Mouse (Mus musculus) ES-Bruce4 (cell line): ENCODE results near the gene Pkd2. TPM values are rescaled to one million over a fixed set of nuclear protein-coding genes. Genes with fewer than 3 reads are reported as not detected.
"Not testable (repeated sequence)": the region's sequence is repeated elsewhere in the genome, so short reads cannot be mapped to it uniquely, and the experiment has no call there.

Experiments
- H3K27ac ChIP-seq: 2 replicates; pipeline ENCODE4 v1.5.1; 2012; ENCODE audit warnings: low read length, inconsistent platforms; ENCODE audit not compliant: insufficient read depth
- H3K27me3 ChIP-seq: 2 replicates; pipeline ENCODE4 v1.6.1; 2012; ENCODE audit warnings: mild to moderate bottlenecking, low read length, inconsistent platforms; ENCODE audit not compliant: control insufficient read depth, poor library complexity, insufficient read depth, severe bottlenecking
- H3K36me3 ChIP-seq: 2 replicates; pipeline ENCODE4 v1.6.1; 2012; ENCODE audit warnings: inconsistent platforms, mild to moderate bottlenecking, low read length, moderate library complexity; ENCODE audit not compliant: control insufficient read depth, poor library complexity, insufficient read depth, severe bottlenecking
- H3K4me1 ChIP-seq: one replicate; pipeline ENCODE4 v1.8.1; 2011; ENCODE audit warnings: low read length; ENCODE audit not compliant: control insufficient read depth, insufficient read depth
- H3K4me3 ChIP-seq: 2 replicates; pipeline ENCODE4 v1.5.1; 2011; ENCODE audit warnings: low read depth, mild to moderate bottlenecking, low read length
- H3K9ac ChIP-seq: 2 replicates; pipeline ENCODE4 v1.6.1; 2012; ENCODE audit warnings: low read depth, mild to moderate bottlenecking, inconsistent platforms; ENCODE audit not compliant: poor library complexity, severe bottlenecking
- H3K9me3 ChIP-seq: replicated peaks from 2 replicates; pipeline ENCODE4 v1.6.1; 2012; ENCODE audit warnings: mild to moderate bottlenecking, low read length, inconsistent platforms; ENCODE audit not compliant: control insufficient read depth, poor library complexity, insufficient read depth, severe bottlenecking
- CTCF ChIP-seq: IDR thresholded peaks from one replicate; pipeline ENCODE4 v1.8.1; 2011; ENCODE audit warnings: low read depth, low read length
- EP300 ChIP-seq: IDR thresholded peaks from 2 replicates; pipeline ENCODE4 v1.6.1; 2011; ENCODE audit warnings: low read depth, low read length; ENCODE audit not compliant: insufficient read depth
- POLR2A ChIP-seq: IDR thresholded peaks from one replicate; pipeline ENCODE4 v1.8.1; 2011; ENCODE audit warnings: low read length; ENCODE audit not compliant: insufficient read depth
- polyA plus RNA-seq: library from polyadenylated mRNA; stranded (reverse); fragments of >200 nt; gene quantifications from 2 replicates; pipeline ENCODE4 v1.2.4, GENCODE M21; 2011; ENCODE audit warnings: low read depth; ENCODE audit not compliant: missing spikeins, insufficient read depth, insufficient read length

Gene Pkd2
- polyA plus RNA-seq, 1 experiment: 21.0 TPM

GRCm38 (mm10) chr5:104442850-104443249, 16.4 kb upstream of the Pkd2 start:
- TF ChIP-seq EP300 (no peak; the same call in 1 of the 2 replicates), POLR2A (no peak), CTCF (no peak)
- peaks cover 8% of the 10 kb centered on the region for H3K4me1 ChIP-seq
- H3K27me3 ChIP-seq: no peaks in the 10 kb centered on the region
- peak overlapping the region; percentile 1; the same call in 1 of the 2 replicates for H3K9ac ChIP-seq
- peaks cover 19% of the 10 kb centered on the region for H3K36me3 ChIP-seq
- no peaks in the 10 kb centered on the region for H3K9me3 ChIP-seq
- H3K27ac ChIP-seq: peak overlapping the region; percentile 96
- H3K4me3 ChIP-seq: no peak overlapping the region

GRCm38 (mm10) chr5:104446156-104446555, 13.1 kb upstream of the Pkd2 start:
- Histone ChIP-seq H3K9ac (no peak overlapping the region), H3K4me3 (no peak overlapping the region), H3K36me3 (no peaks in the 10 kb centered on the region), H3K27ac (no peak overlapping the region), H3K27me3 (no peaks in the 10 kb centered on the region), H3K9me3 (no peaks in the 10 kb centered on the region), H3K4me1 (peaks cover 8% of the 10 kb centered on the region)
- TF ChIP-seq POLR2A: no peak
- peak; percentile 54; the same call in 1 of the 2 replicates for TF ChIP-seq EP300
- peak; percentile 71 for TF ChIP-seq CTCF

- not testable (repeated sequence) for H3K9me3 ChIP-seq, H3K27me3 ChIP-seq, H3K4me3 ChIP-seq, H3K36me3 ChIP-seq, H3K4me1 ChIP-seq
- H3K9ac ChIP-seq: peak overlapping the region; percentile 61; the same call in 1 of the 2 replicates
- peak overlapping the region; percentile 75 for H3K27ac ChIP-seq
These were observed 10.9 kb upstream of the Pkd2 start for GRCm38 (mm10) chr5:104448346-104448745.

GRCm38 (mm10) chr5:104449491-104449890, 9.8 kb upstream of the Pkd2 start:
- no peak overlapping the region for H3K27ac ChIP-seq
- H3K27me3 ChIP-seq: no peaks in the 10 kb centered on the region
- H3K4me3 ChIP-seq: no peak overlapping the region
- peak overlapping the region; percentile 43 for H3K9ac ChIP-seq
- no peak for TF ChIP-seq CTCF
- no peak for TF ChIP-seq POLR2A
- H3K9me3 ChIP-seq: no peaks in the 10 kb centered on the region
- peaks cover under 1% of the 10 kb centered on the region for H3K4me1 ChIP-seq
- no peaks in the 10 kb centered on the region for H3K36me3 ChIP-seq

GRCm38 (mm10) chr5:104453075-104453474, 6.2 kb upstream of the Pkd2 start:
- peaks cover 18% of the 10 kb centered on the region for H3K9me3 ChIP-seq
- H3K9ac ChIP-seq: no peak overlapping the region
- no peaks in the 10 kb centered on the region for H3K27me3 ChIP-seq
- TF ChIP-seq EP300 (no peak), CTCF (no peak), POLR2A (no peak)
- H3K4me1 ChIP-seq: no peaks in the 10 kb centered on the region
- H3K27ac ChIP-seq: no peak overlapping the region
- H3K4me3 ChIP-seq: no peak overlapping the region
- H3K36me3 ChIP-seq: no peaks in the 10 kb centered on the region

GRCm38 (mm10) chr5:104454564-104454963, 4.7 kb upstream of the Pkd2 start:
- Histone ChIP-seq H3K27me3 (no peaks in the 10 kb centered on the region), H3K9ac (no peak overlapping the region), H3K4me1 (no peaks in the 10 kb centered on the region), H3K4me3 (no peak overlapping the region), H3K9me3 (peaks cover 18% of the 10 kb centered on the region), H3K36me3 (no peaks in the 10 kb centered on the region), H3K27ac (no peak overlapping the region)
- TF ChIP-seq POLR2A: no peak
- TF ChIP-seq CTCF: no peak
- TF ChIP-seq EP300: no peak
